Mouse (Mus musculus) E14TG2a.4 (cell line): Measurements from ENCODE around the gene Lrit3.

Experiments
- H3K27me3 ChIP-seq: 2 replicates; pipeline ENCODE4 v1.6.1; 2014; ENCODE audit warnings: low read length, control low read depth; ENCODE audit not compliant: insufficient read depth
- H3K36me3 ChIP-seq: 2 replicates; pipeline ENCODE4 v1.6.1; 2014; ENCODE audit warnings: low read length, control low read depth; ENCODE audit not compliant: insufficient read depth
- H3K4me1 ChIP-seq: replicated peaks from 2 replicates; pipeline ENCODE4 v1.6.1; 2014; ENCODE audit warnings: low read depth, low read length, control low read depth
- H3K4me3 ChIP-seq: replicated peaks from 2 replicates; pipeline ENCODE4 v1.5.1; 2014; ENCODE audit warnings: mild to moderate bottlenecking, low read length
- H3K9me3 ChIP-seq: 2 replicates; pipeline ENCODE4 v1.6.1; 2014; ENCODE audit warnings: low read length, control low read depth
- CTCF ChIP-seq: conservative IDR thresholded peaks from 2 replicates; pipeline ENCODE4 v1.5.1; 2014; ENCODE audit warnings: low read length
- NANOG ChIP-seq: IDR thresholded peaks from 2 replicates; pipeline ENCODE4 v1.6.1; 2014; ENCODE audit warnings: borderline replicate concordance, low read length, mixed read lengths
- POU5F1 ChIP-seq: IDR thresholded peaks from 2 replicates; pipeline ENCODE4 v1.6.1; 2014; ENCODE audit warnings: low read length, borderline replicate concordance

The Lrit3 gene

GRCm38 (mm10) chr3:129799011-129799410 is 4.8 kb downstream of the Lrit3 start:
- Histone ChIP-seq H3K36me3 (no peaks in the 10 kb centered on the region), H3K9me3 (no peaks in the 10 kb centered on the region), H3K27me3 (no peaks in the 10 kb centered on the region), H3K4me3 (no peak overlapping the region), H3K4me1 (no peaks in the 10 kb centered on the region)
- TF ChIP-seq CTCF (no peak), POU5F1 (no peak), NANOG (no peak)

GRCm38 (mm10) chr3:129798551-129798950 is 5.3 kb downstream of the Lrit3 start:
- TF ChIP-seq CTCF (no peak), POU5F1 (no peak), NANOG (no peak)

DNA sequence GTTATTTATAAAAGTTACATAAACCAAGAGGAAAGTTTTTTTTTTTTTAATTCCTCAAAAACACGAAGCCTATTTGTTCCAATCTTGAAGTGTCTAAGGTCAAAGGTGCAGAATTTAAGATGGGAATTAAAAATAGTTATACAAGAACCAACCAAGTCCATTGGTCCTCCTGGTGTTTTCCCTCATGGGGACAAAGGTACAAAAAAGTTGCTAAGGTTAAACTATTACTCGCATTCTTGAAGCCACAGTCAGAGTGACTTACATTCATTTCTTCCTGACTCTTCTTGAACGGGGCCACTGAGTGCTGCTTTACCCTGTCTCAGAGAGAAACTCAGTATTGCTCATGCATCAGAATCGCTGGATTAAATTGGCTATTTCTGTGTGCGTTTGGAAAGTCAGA is 6.5 kb downstream of the Lrit3 start:
- H3K9me3 ChIP-seq, result no peaks in the 10 kb centered on the region
- 0 out of 2 replicates have a peak, but pooled peaks cover 2% of the 10 kb centered on the region for H3K27me3 ChIP-seq
- no peaks in the 10 kb centered on the region for H3K36me3 ChIP-seq
- no peak for TF ChIP-seq NANOG
- no peaks in the 10 kb centered on the region for H3K4me1 ChIP-seq
- no peak overlapping the region for H3K4me3 ChIP-seq

More at GRCm38 (mm10) chr3:129798551-129798950, 5.3 kb downstream of the Lrit3 start:
- no peaks in the 10 kb centered on the region for H3K9me3 ChIP-seq
- H3K36me3 ChIP-seq, result no peaks in the 10 kb centered on the region
- H3K4me3 ChIP-seq, result no peak overlapping the region
- H3K4me1 ChIP-seq, result no peaks in the 10 kb centered on the region
- 0 out of 2 replicates have a peak, but pooled peaks cover 1% of the 10 kb centered on the region for H3K27me3 ChIP-seq

DNA sequence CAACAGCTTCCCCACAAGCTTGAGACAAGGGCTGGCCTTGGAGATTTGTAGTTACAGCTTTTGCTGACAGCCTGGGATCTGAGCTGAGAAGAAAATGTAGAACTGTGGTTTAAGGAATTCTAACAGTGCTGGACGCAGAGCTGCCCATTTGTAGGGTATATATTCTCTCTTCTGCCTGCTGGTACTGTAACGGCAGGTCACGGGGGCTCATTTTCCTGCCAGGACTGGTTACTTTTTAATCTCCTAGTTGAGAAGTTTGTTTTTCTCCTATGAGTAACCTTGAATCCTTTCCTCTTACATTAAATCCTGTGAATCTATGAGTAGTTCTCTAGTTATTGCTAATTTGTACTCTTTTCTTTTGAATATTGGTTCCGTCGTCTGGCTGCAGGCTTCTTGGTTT is 10.0 kb downstream of the Lrit3 start:
- Histone ChIP-seq H3K36me3 (no peaks in the 10 kb centered on the region), H3K4me3 (no peak overlapping the region), H3K27me3 (0 out of 2 replicates have a peak, but pooled peaks cover 2% of the 10 kb centered on the region), H3K9me3 (no peaks in the 10 kb centered on the region), H3K4me1 (0 out of 2 replicates have a peak, but pooled peaks cover under 1% of the 10 kb centered on the region)
- TF ChIP-seq CTCF, result no peak
- TF ChIP-seq POU5F1, result no peak
- no peak for TF ChIP-seq NANOG

- Histone ChIP-seq H3K36me3 (no peaks in the 10 kb centered on the region), H3K9me3 (peaks cover 52% of the 10 kb centered on the region), H3K27me3 (no peaks in the 10 kb centered on the region), H3K4me1 (no peaks in the 10 kb centered on the region), H3K4me3 (no peak overlapping the region)
- TF ChIP-seq NANOG (no peak), POU5F1 (no peak), CTCF (no peak)
Observed at GRCm38 (mm10) chr3:129782746-129783145, 21.1 kb downstream of the Lrit3 start.

DNA sequence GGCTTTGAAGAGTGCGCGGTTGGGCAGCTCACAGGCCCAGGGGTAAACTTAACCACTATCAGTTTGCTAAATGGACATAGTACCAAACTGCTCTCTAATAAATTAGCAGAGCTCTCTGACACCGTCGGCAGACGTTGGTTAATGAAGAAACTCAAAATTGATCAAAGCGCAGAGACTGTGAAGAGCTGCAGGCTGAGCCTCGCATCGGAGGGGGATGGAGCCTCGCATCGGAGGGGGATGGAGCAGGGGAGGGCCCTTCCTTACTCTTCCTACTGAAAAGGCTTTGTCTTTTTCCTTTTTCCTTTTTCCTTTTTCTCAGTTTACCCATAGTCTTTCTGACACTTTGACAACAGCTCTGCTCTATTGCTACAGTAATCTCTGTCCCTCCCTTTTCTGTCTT is 22.4 kb downstream of the Lrit3 start:
- no peaks in the 10 kb centered on the region for H3K36me3 ChIP-seq
- H3K9me3 ChIP-seq, result peaks cover 46% of the 10 kb centered on the region
- H3K27me3 ChIP-seq, result no peaks in the 10 kb centered on the region
- no peaks in the 10 kb centered on the region for H3K4me1 ChIP-seq
- no peak overlapping the region for H3K4me3 ChIP-seq
- TF ChIP-seq POU5F1 (no peak), NANOG (no peak), CTCF (no peak)

DNA sequence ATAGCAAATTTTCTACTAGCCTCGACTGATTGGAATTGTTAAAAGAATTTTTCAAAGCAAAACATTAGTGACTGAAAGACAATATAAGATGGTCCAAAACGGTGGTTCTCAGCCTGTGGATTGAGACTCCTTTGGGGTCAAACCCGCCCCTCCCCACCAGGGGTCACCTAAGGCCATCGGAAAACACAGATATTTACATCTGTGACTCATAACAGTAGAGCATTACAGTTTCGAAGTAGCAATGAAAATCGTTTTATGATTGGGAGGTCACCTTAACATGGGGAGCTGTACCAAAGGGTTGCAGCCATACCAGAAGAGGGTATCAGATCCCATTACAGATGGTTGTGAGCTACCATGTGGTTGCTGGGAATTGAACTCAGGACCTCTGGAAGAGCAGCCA is 32.6 kb downstream of the Lrit3 start:
- TF ChIP-seq CTCF, result no peak
- no peak for TF ChIP-seq NANOG
- no peak for TF ChIP-seq POU5F1
- Histone ChIP-seq H3K27me3 (no peaks in the 10 kb centered on the region), H3K9me3 (no peaks in the 10 kb centered on the region), H3K4me3 (no peak overlapping the region), H3K36me3 (no peaks in the 10 kb centered on the region), H3K4me1 (no peaks in the 10 kb centered on the region)

- Histone ChIP-seq H3K27me3 (no peaks in the 10 kb centered on the region), H3K4me3 (no peak overlapping the region), H3K36me3 (no peaks in the 10 kb centered on the region), H3K9me3 (peaks cover 22% of the 10 kb centered on the region), H3K4me1 (no peaks in the 10 kb centered on the region)
- TF ChIP-seq POU5F1 (no peak), CTCF (no peak), NANOG (no peak)
Observed at GRCm38 (mm10) chr3:129766971-129767794, 36.6 kb downstream of the Lrit3 start.

- H3K4me1 ChIP-seq, result no peaks in the 10 kb centered on the region
- TF ChIP-seq NANOG, result no peak
- TF ChIP-seq POU5F1, result no peak
- no peak for TF ChIP-seq CTCF
- H3K4me3 ChIP-seq, result no peak overlapping the region
- no peaks in the 10 kb centered on the region for H3K36me3 ChIP-seq
- peaks cover 31% of the 10 kb centered on the region for H3K9me3 ChIP-seq
- no peaks in the 10 kb centered on the region for H3K27me3 ChIP-seq
Observed at GRCm38 (mm10) chr3:129766106-129766505, 37.7 kb downstream of the Lrit3 start.
